Mouse (Mus musculus): ENCODE measurements around the gene 4930522L14Rik. TPM values are rescaled to one million over a fixed set of nuclear protein-coding genes. Genes with fewer than 3 reads are reported as not detected.
A peak's percentile ranks its signal among the peaks of the same experiment; 100 is the strongest.
"Not testable (repeated sequence)": the region's sequence is repeated elsewhere in the genome, so short reads cannot be mapped to it uniquely, and the experiment has no call there.

Gene 4930522L14Rik
- polyA plus RNA-seq (2012; rRNA removed): 0.91 and 1.3 TPM in 2 replicates

DNA sequence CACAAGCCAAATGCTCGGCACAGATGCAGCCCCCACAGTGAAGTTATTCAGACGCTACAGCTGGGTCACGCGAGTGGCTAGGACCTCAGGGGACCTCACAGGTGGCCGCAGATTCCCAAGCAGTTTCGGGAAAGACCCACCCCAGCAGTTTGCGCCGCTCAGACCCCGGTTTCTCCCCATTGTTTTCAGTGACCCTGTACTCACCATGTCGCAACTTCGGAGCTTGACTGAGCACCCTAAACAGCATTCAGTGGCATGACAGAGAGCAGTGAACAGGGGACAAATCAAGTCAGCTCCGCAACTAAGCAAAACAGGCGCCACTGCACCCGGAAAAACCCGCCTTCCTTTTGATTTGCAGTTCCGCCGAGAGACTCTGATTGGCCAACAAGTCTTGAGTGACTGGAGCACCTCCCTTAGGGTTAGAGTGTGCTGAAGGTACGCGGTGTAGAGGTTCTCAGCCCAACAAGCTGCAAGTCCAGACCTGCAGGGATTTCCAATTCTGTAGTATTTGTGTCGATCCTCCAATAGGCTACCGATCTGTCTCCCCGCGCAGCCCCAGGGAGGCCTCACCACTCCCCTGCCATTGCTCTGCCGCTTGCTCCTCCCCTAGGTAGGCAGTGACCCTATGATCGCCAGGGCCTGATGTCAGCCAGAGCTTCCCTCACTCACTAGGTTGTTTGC is at the start of gene 4930522L14Rik:
TSS of gene 4930522L14Rik (minus strand) at position 496 of the 681 bp plus-strand sequence.
- peak; percentile 78 for DNase-seq
- not testable (repeated sequence) for H3K4me1 ChIP-seq (ENCODE audit: control insufficient read depth, insufficient read depth, low read length)
- under 1% methylated on average over 25 of the region's 25 CpGs for WGBS
- peak within 1 kb of the TSS; percentile 94 for H3K4me3 ChIP-seq (replicated peaks; ENCODE audit: extremely low read depth, low read depth, low read length)

GRCm38 (mm10) chr5:109801466-109801865 is 49.8 kb upstream of the 4930522L14Rik start:
- H3K4me1 ChIP-seq (ENCODE audit: control insufficient read depth, insufficient read depth, low read length); DNase-seq; H3K4me3 ChIP-seq (replicated peaks; ENCODE audit: extremely low read depth, low read depth, low read length): not testable (repeated sequence)

- not testable (repeated sequence) for DNase-seq; H3K4me3 ChIP-seq (replicated peaks; ENCODE audit: extremely low read depth, low read depth, low read length)
- WGBS: 56% methylated on average over 2 of the region's 2 CpGs
These were observed 48.3 kb upstream of the 4930522L14Rik start for GRCm38 (mm10) chr5:109799948-109800347.

GRCm38 (mm10) chr5:109797017-109797416 is 45.3 kb upstream of the 4930522L14Rik start:
- DNase-seq; H3K4me1 ChIP-seq (ENCODE audit: control insufficient read depth, insufficient read depth, low read length); H3K4me3 ChIP-seq (replicated peaks; ENCODE audit: extremely low read depth, low read depth, low read length): not testable (repeated sequence)
- WGBS: 97% methylated on average over 3 of the region's 3 CpGs

More at GRCm38 (mm10) chr5:109799948-109800347, 48.3 kb upstream of the 4930522L14Rik start:
- H3K4me1 ChIP-seq (ENCODE audit: control insufficient read depth, insufficient read depth, low read length): not testable (repeated sequence)

- under 1% methylated on average over 25 of the region's 25 CpGs for WGBS
- peak overlapping the region; percentile 69 for H3K4me3 ChIP-seq (replicated peaks; ENCODE audit: extremely low read depth, low read depth, low read length)
- peak; percentile 67 for DNase-seq
- not testable (repeated sequence) for H3K4me1 ChIP-seq (ENCODE audit: control insufficient read depth, insufficient read depth, low read length)
These were observed 44.4 kb upstream of the 4930522L14Rik start for GRCm38 (mm10) chr5:109795967-109796652.

DNA sequence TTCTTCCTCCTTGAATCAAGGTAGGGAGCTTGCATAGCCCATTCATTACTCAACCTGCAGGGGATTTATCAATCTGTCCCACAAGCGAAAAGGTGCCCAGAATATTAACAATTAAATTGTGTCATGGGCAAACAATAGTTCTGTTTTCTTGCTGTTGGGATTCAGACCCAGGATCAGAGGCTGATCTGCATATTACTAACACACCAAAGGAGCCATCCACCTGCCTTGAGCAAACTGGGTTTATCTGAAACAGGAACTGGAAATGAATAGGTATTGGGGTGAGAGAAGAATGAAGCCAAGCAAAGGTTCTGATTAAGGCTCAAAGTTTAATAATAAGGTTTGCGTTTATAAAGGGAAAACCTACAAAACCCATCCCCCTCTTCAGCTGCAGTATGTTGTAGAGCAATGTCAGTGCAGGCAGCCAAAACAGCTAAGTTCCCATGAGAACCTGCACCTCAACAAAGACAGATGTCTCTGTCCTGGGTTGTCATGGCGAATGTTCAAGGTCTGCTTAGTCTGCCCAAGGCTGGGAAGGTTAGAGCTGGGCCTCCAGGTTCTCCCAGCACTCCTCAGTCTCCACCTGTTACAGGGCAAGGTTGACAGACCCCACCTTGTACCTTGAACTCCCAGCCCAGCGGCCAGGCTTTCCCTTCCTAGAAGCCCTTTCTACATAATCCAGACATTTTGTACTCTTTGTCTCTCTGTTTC is 541 bp upstream of the 4930522L14Rik start:
- WGBS: 65% methylated on average over 4 of the region's 4 CpGs
- DNase-seq; H3K4me3 ChIP-seq (replicated peaks; ENCODE audit: extremely low read depth, low read depth, low read length); H3K4me1 ChIP-seq (ENCODE audit: control insufficient read depth, insufficient read depth, low read length): not testable (repeated sequence)

DNA sequence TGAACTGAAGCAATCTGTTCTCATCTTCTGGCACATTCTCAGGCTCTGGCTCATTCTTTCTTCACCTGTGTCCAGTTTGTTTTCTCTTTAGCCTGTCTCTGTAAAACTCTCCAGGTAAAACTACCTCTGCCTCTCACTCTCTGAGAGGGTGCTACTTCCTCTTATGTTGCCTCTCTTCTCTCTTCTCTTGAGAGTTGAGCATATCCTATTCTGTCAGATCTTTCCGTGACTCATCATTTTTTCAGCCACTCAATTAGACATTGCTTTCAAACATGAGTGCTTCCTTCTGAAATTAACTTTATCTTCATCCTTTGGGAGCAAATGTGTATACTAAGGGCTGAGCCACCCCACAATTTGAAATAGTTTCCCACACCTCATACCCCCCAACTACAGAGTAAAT is 6.6 kb downstream of the 4930522L14Rik start:
- not testable (repeated sequence) for H3K4me3 ChIP-seq (replicated peaks; ENCODE audit: extremely low read depth, low read depth, low read length); H3K4me1 ChIP-seq (ENCODE audit: control insufficient read depth, insufficient read depth, low read length); DNase-seq
- WGBS: 83% methylated on average over 1 of the region's 1 CpGs

- not testable (repeated sequence) for DNase-seq; H3K4me3 ChIP-seq (replicated peaks; ENCODE audit: extremely low read depth, low read depth, low read length); H3K4me1 ChIP-seq (ENCODE audit: control insufficient read depth, insufficient read depth, low read length)
- WGBS: 58% methylated on average over 3 of the region's 3 CpGs
These were observed 34.3 kb downstream of the 4930522L14Rik start for GRCm38 (mm10) chr5:109717341-109717740.

DNA sequence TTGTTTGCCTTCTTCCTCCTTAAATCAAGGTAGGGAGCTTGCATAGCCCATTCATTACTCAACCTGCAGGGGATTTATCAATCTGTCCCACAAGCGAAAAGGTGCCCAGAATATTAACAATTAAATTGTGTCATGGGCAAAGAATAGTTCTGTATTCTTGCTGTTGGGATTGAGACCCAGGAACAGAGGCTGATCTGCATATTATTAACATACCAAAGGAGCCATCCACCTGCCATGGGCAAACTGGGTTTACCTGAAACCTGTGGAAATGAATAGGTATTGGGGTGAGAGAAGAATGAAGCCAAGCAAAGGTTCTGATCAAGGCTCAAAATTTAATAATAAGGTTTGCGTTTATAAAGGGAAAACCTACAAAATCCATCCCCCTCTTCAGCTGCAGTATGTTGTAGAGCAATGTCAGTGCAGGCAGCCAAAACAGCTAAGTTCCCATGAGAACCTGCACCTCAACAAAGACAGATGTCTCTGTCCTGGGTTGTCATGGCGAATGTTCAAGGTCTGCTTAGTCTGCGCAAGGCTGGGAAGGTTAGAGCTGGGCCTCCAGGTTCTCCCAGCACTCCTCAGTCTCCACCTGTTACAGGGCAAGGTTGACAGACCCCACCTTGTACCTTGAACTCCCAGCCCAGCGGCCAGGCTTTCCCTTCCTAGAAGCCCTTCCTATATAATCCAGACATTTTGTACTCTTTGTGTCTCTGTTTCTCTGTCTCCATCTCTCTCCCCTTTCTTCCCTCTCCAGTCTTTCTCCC is 60.3 kb downstream of the 4930522L14Rik start:
- H3K4me1 ChIP-seq (ENCODE audit: control insufficient read depth, insufficient read depth, low read length); DNase-seq; H3K4me3 ChIP-seq (replicated peaks; ENCODE audit: extremely low read depth, low read depth, low read length): not testable (repeated sequence)
- 73% methylated on average over 5 of the region's 5 CpGs for WGBS

- TF ChIP-seq POLR2A (IDR thresholded peaks at IDR 0.05; ENCODE audit: borderline replicate concordance, extremely low read depth, low read depth, low read length): peak; percentile 56; the same call in 1 of the 2 replicates
- peak within 1 kb of the TSS; percentile 71 for H3K4me3 ChIP-seq (replicated peaks; ENCODE audit: extremely low read depth, low read depth, low read length)
- H3K4me1 ChIP-seq (ENCODE audit: control insufficient read depth, insufficient read depth, low read length): not testable (repeated sequence)
- under 1% methylated on average over 26 of the region's 26 CpGs for WGBS
- DNase-seq: peak; percentile 64
These were observed 61.0 kb downstream of the 4930522L14Rik start, which contains the start of gene 5430403G16Rik for GRCm38 (mm10) chr5:109690537-109691201. TSS of gene 5430403G16Rik (minus strand) at chr5:109691041.

Other genes with a start within 250 kb of the 4930522L14Rik start
- 33.0 and 70.2 TPM in 2 replicates for gene Crlf2, start 192.9 kb downstream of the 4930522L14Rik start, polyA plus RNA-seq (2012; rRNA removed)
- 0.08 and 0.17 TPM in 2 replicates for gene 5430403G16Rik, start 60.8 kb downstream of the 4930522L14Rik start, polyA plus RNA-seq (2012; rRNA removed)
- gene Gm15446, start 171.5 kb upstream of the 4930522L14Rik start, polyA plus RNA-seq (2012; rRNA removed): 1.3 and 2.0 TPM in 2 replicates
- gene Zfp932, start 244.6 kb upstream of the 4930522L14Rik start, polyA plus RNA-seq (2012; rRNA removed): 2.8 and 4.4 TPM in 2 replicates

All from lung, adult 2 months (tissue).